Mouse (Mus musculus): ENCODE results near the gene Tpi1. TPM values are rescaled to one million over a fixed set of nuclear protein-coding genes. Genes with fewer than 3 reads are reported as not detected.
"Not testable (repeated sequence)": the region's sequence is repeated elsewhere in the genome, so short reads cannot be mapped to it uniquely, and the experiment has no call there.

The Tpi1 gene
- polyA plus RNA-seq, 1 experiment from 2014 or later: 740 TPM

- WGBS: 35% methylated on average over 8 of the region's 8 CpGs
- H3K4me3 ChIP-seq (replicated peaks): peak overlapping the region; percentile 68
- peak overlapping the region; percentile 80 for H3K4me2 ChIP-seq
- H3K27me3 ChIP-seq: no peaks in the 10 kb centered on the region
- H3K9ac ChIP-seq (replicated peaks): no peak overlapping the region
- H3K27ac ChIP-seq: peak overlapping the region; percentile 96
- no peaks in the 10 kb centered on the region for H3K9me3 ChIP-seq
- H3K4me1 ChIP-seq (replicated peaks): peaks cover 36% of the 10 kb centered on the region
- peaks cover 73% of the 10 kb centered on the region for H3K36me3 ChIP-seq
- peak; percentile 32 for ATAC-seq (ENCODE audit: insufficient number of reproducible peaks, insufficient read depth, low FRiP score, low TSS enrichment, low read depth)
Measured at GRCm38 (mm10) chr6:124814448-124814847, 352 bp upstream of the Tpi1 start.

- no peaks in the 10 kb centered on the region for H3K9me3 ChIP-seq
- peak overlapping the region; percentile 96 for H3K27ac ChIP-seq
- peaks cover 43% of the 10 kb centered on the region for H3K4me1 ChIP-seq (replicated peaks)
- peak overlapping the region; percentile 80 for H3K4me2 ChIP-seq
- ATAC-seq (ENCODE audit: insufficient number of reproducible peaks, insufficient read depth, low FRiP score, low TSS enrichment, low read depth): peak; percentile 38
- WGBS: under 1% methylated on average over 18 of the region's 18 CpGs
- peaks cover 63% of the 10 kb centered on the region for H3K36me3 ChIP-seq
- H3K4me3 ChIP-seq (replicated peaks): peak overlapping the region; percentile 68
- no peaks in the 10 kb centered on the region for H3K27me3 ChIP-seq
- H3K9ac ChIP-seq (replicated peaks): peak overlapping the region; percentile 89
Measured at GRCm38 (mm10) chr6:124813496-124813895, 600 bp downstream of the Tpi1 start.

- Histone ChIP-seq H3K4me3 (replicated peaks) (peak overlapping the region; percentile 68), H3K27me3 (no peaks in the 10 kb centered on the region), H3K9ac (replicated peaks) (peak overlapping the region; percentile 89), H3K4me1 (replicated peaks) (peaks cover 50% of the 10 kb centered on the region), H3K27ac (peak overlapping the region; percentile 96), H3K4me2 (peak overlapping the region; percentile 80), H3K36me3 (peaks cover 57% of the 10 kb centered on the region), H3K9me3 (no peaks in the 10 kb centered on the region)
- 20% methylated on average over 9 of the region's 9 CpGs for WGBS
- no peak for ATAC-seq (ENCODE audit: insufficient number of reproducible peaks, insufficient read depth, low FRiP score, low TSS enrichment, low read depth)
Measured at GRCm38 (mm10) chr6:124812848-124813247, 1.2 kb downstream of the Tpi1 start.

- H3K9ac ChIP-seq (replicated peaks): peak overlapping the region; percentile 89
- peak overlapping the region; percentile 80 for H3K4me2 ChIP-seq
- no peak for ATAC-seq (ENCODE audit: insufficient number of reproducible peaks, insufficient read depth, low FRiP score, low TSS enrichment, low read depth)
- peaks cover 47% of the 10 kb centered on the region for H3K36me3 ChIP-seq
- peaks cover 56% of the 10 kb centered on the region for H3K4me1 ChIP-seq (replicated peaks)
- no peaks in the 10 kb centered on the region for H3K27me3 ChIP-seq
- H3K9me3 ChIP-seq: no peaks in the 10 kb centered on the region
- 86% methylated on average over 24 of the region's 24 CpGs for WGBS
- peak overlapping the region; percentile 68 for H3K4me3 ChIP-seq (replicated peaks)
- no peak overlapping the region for H3K27ac ChIP-seq
Measured at GRCm38 (mm10) chr6:124811701-124812560, 2.2 kb downstream of the Tpi1 start.

GRCm38 (mm10) chr6:124811403-124811665 lies 2.8 kb downstream of the Tpi1 start:
- H3K4me1 ChIP-seq (replicated peaks): peaks cover 60% of the 10 kb centered on the region
- WGBS: 91% methylated on average over 4 of the region's 4 CpGs
- H3K36me3 ChIP-seq: peaks cover 41% of the 10 kb centered on the region
- H3K27ac ChIP-seq: no peak overlapping the region
- no peaks in the 10 kb centered on the region for H3K9me3 ChIP-seq
- H3K9ac ChIP-seq (replicated peaks): no peak overlapping the region
- H3K4me2 ChIP-seq: no peak overlapping the region
- H3K4me3 ChIP-seq (replicated peaks): no peak overlapping the region
- no peaks in the 10 kb centered on the region for H3K27me3 ChIP-seq
- no peak for ATAC-seq (ENCODE audit: insufficient number of reproducible peaks, insufficient read depth, low FRiP score, low TSS enrichment, low read depth)

- H3K4me3 ChIP-seq (replicated peaks): peak overlapping the region; percentile 60; the same call in 1 of the 2 replicates
- peaks cover 36% of the 10 kb centered on the region for H3K36me3 ChIP-seq
- 87% methylated on average over 11 of the region's 11 CpGs for WGBS
- H3K4me2 ChIP-seq: 0 out of 2 replicates have a peak overlapping the region, but pooled peaks have one; percentile 97
- not testable (repeated sequence) for H3K9ac ChIP-seq (replicated peaks); ATAC-seq (ENCODE audit: insufficient number of reproducible peaks, insufficient read depth, low FRiP score, low TSS enrichment, low read depth); H3K9me3 ChIP-seq; H3K27me3 ChIP-seq
- peak overlapping the region; percentile 92; the same call in 1 of the 2 replicates for H3K27ac ChIP-seq
- peaks cover 64% of the 10 kb centered on the region for H3K4me1 ChIP-seq (replicated peaks)
Measured at GRCm38 (mm10) chr6:124810566-124811402, 3.3 kb downstream of the Tpi1 start.

GRCm38 (mm10) chr6:124809775-124810538 lies 4.1 kb downstream of the Tpi1 start:
- H3K9ac ChIP-seq (replicated peaks): peak overlapping the region; percentile 68
- H3K27me3 ChIP-seq: no peaks in the 10 kb centered on the region
- H3K4me3 ChIP-seq (replicated peaks): peak overlapping the region; percentile 60
- 48% methylated on average over 14 of the region's 14 CpGs for WGBS
- peak overlapping the region; percentile 92 for H3K27ac ChIP-seq
- no peaks in the 10 kb centered on the region for H3K9me3 ChIP-seq
- no peak for ATAC-seq (ENCODE audit: insufficient number of reproducible peaks, insufficient read depth, low FRiP score, low TSS enrichment, low read depth)
- H3K4me1 ChIP-seq (replicated peaks): peaks cover 65% of the 10 kb centered on the region
- H3K36me3 ChIP-seq: peaks cover 28% of the 10 kb centered on the region
- H3K4me2 ChIP-seq: peak overlapping the region; percentile 97

- Histone ChIP-seq H3K27me3 (no peaks in the 10 kb centered on the region), H3K4me1 (replicated peaks) (peaks cover 58% of the 10 kb centered on the region), H3K4me2 (peak overlapping the region; percentile 97), H3K27ac (peak overlapping the region; percentile 92), H3K9ac (replicated peaks) (peak overlapping the region; percentile 68), H3K4me3 (replicated peaks) (peak overlapping the region; percentile 60), H3K36me3 (peaks cover 27% of the 10 kb centered on the region), H3K9me3 (no peaks in the 10 kb centered on the region)
- no peak for ATAC-seq (ENCODE audit: insufficient number of reproducible peaks, insufficient read depth, low FRiP score, low TSS enrichment, low read depth)
- under 1% methylated on average over 35 of the region's 35 CpGs for WGBS
Measured at GRCm38 (mm10) chr6:124809052-124809774, 4.9 kb downstream of the Tpi1 start.

- H3K4me1 ChIP-seq (replicated peaks): peaks cover 58% of the 10 kb centered on the region
- peak within 1 kb of the TSS; percentile 97 for H3K4me2 ChIP-seq
- H3K27ac ChIP-seq: peak within 1 kb of the TSS; percentile 92
- H3K36me3 ChIP-seq: peaks cover 27% of the 10 kb centered on the region
- ATAC-seq (ENCODE audit: insufficient number of reproducible peaks, insufficient read depth, low FRiP score, low TSS enrichment, low read depth): peak; percentile 16
- peak within 1 kb of the TSS; percentile 68 for H3K9ac ChIP-seq (replicated peaks)
- H3K9me3 ChIP-seq: no peaks in the 10 kb centered on the region
- peak within 1 kb of the TSS; percentile 60 for H3K4me3 ChIP-seq (replicated peaks)
- 4% methylated on average over 29 of the region's 29 CpGs for WGBS
- no peaks in the 10 kb centered on the region for H3K27me3 ChIP-seq
Measured at GRCm38 (mm10) chr6:124808358-124809012, 5.6 kb downstream of the Tpi1 start, which contains the start of gene Spsb2. Gene Spsb2 (plus strand): TSS chr6:124808661.

GRCm38 (mm10) chr6:124807986-124808357 lies 6.1 kb downstream of the Tpi1 start:
- ATAC-seq (ENCODE audit: insufficient number of reproducible peaks, insufficient read depth, low FRiP score, low TSS enrichment, low read depth): no peak
- Histone ChIP-seq H3K4me3 (replicated peaks) (peak overlapping the region; percentile 60), H3K4me1 (replicated peaks) (peaks cover 57% of the 10 kb centered on the region), H3K36me3 (peaks cover 27% of the 10 kb centered on the region), H3K9me3 (no peaks in the 10 kb centered on the region; the same call in 1 of the 2 replicates), H3K4me2 (peak overlapping the region; percentile 97), H3K27me3 (no peaks in the 10 kb centered on the region), H3K27ac (peak overlapping the region; percentile 92), H3K9ac (replicated peaks) (peak overlapping the region; percentile 68; the same call in 1 of the 2 replicates)
- 90% methylated on average over 6 of the region's 6 CpGs for WGBS

Data from limb, embryonic 12.5 days (tissue).